Mouse (Mus musculus) forebrain, embryonic 16.5 days (tissue): ENCODE measurements around the gene Naa40. TPM values are rescaled to one million over a fixed set of nuclear protein-coding genes. Genes with fewer than 3 reads are reported as not detected.

ENCODE experiments used
- ATAC-seq: fragments of 200-750 bp; cut with Nextera tagmentation; 2 replicates; pipeline ENCODE4 v1.8.0; 2017; ENCODE audit warnings: mild to moderate bottlenecking, moderate library complexity
- H3K27ac ChIP-seq: fragments of 300-500 bp; sonication (generic); 2 replicates; pipeline ENCODE4 v1.5.1; 2014; ENCODE audit warnings: low read length, control low read depth
- H3K27me3 ChIP-seq: fragments of 300-500 bp; sonication (generic); replicated peaks from 2 replicates; pipeline ENCODE4 v1.6.1; 2014; ENCODE audit warnings: low read length; ENCODE audit not compliant: control insufficient read depth, insufficient read depth
- H3K36me3 ChIP-seq: fragments of 300-500 bp; sonication (generic); 2 replicates; pipeline ENCODE4 v1.6.1; 2014; ENCODE audit not compliant: control insufficient read depth, insufficient read depth
- H3K4me1 ChIP-seq: fragments of 300-500 bp; sonication (generic); replicated peaks from 2 replicates; pipeline ENCODE4 v1.6.1; 2014; ENCODE audit warnings: low read length; ENCODE audit not compliant: control insufficient read depth, insufficient read depth
- H3K4me2 ChIP-seq: fragments of 300-500 bp; sonication (generic); 2 replicates; pipeline ENCODE4 v1.6.1; 2014; ENCODE audit warnings: mild to moderate bottlenecking, low read length, control low read depth
- H3K4me3 ChIP-seq: fragments of 300-500 bp; sonication (generic); replicated peaks from 2 replicates; pipeline ENCODE4 v1.5.1; 2014; ENCODE audit warnings: mild to moderate bottlenecking, low read length, control low read depth
- H3K9ac ChIP-seq: fragments of 300-500 bp; sonication (generic); replicated peaks from 2 replicates; pipeline ENCODE4 v1.6.1; 2014; ENCODE audit warnings: low read depth, low read length, control low read depth
- H3K9me3 ChIP-seq: fragments of 300-500 bp; sonication (generic); 2 replicates; pipeline ENCODE4 v1.6.1; 2016; ENCODE audit warnings: low read length; ENCODE audit not compliant: control insufficient read depth
- WGBS: fragments of 180-500 bp; shearing (Covaris S2); extraction: QIAGEN DNeasy Blood & Tissue Kit; methylation state at CpG from one replicate; pipeline ENCODE4 v1.1.7; 2014; 5-methylcytosine and 5-hydroxymethylcytosine counted together
- polyA plus RNA-seq: library from polyadenylated mRNA; unstranded; fragments of >200 nt; fragmentation: Nextera tagmentation; extraction: Ambion mirVana; gene quantifications from 2 replicates; pipeline ENCODE4 v1.2.1, GENCODE M21; 2015

The Naa40 gene
- polyA plus RNA-seq, 1 experiment from 2014 or later, result 74.7 TPM

DNA sequence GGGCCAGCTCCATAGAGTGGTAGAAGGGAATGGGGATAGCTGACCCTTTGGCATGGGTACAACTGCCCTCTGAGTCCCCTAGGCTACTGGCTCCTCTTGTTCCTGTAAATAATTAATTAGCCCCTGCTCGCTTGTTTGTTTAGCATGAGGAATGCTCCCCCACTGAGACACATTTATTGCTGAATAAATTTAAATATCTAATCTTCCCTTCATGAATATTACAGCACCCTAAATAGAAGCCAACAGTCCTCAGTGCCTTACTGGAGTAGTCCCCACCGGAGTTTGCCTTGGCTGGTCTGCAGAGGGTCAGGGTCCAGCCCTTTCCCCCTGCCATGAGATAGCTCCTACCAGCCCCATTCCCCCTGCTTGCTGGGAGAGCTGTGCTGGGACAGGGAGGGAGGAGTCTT lies 48.4 kb downstream of the Naa40 start:
- Histone ChIP-seq H3K9ac (peak overlapping the region; percentile 13; the same call in 1 of the 2 replicates), H3K4me2 (no peak overlapping the region), H3K27me3 (0 out of 2 replicates have a peak, but pooled peaks cover 2% of the 10 kb centered on the region), H3K4me3 (no peak overlapping the region), H3K9me3 (no peaks in the 10 kb centered on the region), H3K27ac (no peak overlapping the region), H3K36me3 (no peaks in the 10 kb centered on the region), H3K4me1 (peaks cover 25% of the 10 kb centered on the region)
- ATAC-seq, result peak; percentile 41
- 20% methylated on average over 2 of the region's 2 CpGs for whole genome bisulfite sequencing

DNA sequence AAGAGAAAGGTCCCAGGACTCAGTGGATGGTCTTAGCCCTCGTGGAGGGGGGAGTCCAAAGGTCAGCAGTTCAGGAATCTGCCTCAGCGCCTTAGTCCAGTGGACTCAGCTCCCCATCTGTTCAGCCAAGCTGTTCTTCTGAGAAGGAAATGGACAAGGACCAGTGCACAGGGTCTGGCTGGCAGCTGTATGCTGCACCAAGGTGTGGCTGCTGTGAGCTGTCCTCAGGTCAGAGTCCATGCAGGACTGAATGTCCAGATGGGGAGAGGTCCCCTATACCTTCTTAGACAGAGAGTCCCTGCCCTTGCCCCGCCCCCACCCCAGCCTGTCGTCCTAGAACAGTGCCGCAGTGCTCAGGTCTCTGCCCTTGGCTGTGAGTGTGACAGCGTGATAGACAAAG lies 49.3 kb downstream of the Naa40 start:
- Histone ChIP-seq H3K4me2 (no peak overlapping the region), H3K36me3 (no peaks in the 10 kb centered on the region), H3K9ac (no peak overlapping the region), H3K27ac (no peak overlapping the region), H3K4me1 (peaks cover 25% of the 10 kb centered on the region), H3K27me3 (0 out of 2 replicates have a peak, but pooled peaks cover 2% of the 10 kb centered on the region), H3K9me3 (no peaks in the 10 kb centered on the region), H3K4me3 (no peak overlapping the region)
- WGBS, result 51% methylated on average over 6 of the region's 6 CpGs
- ATAC-seq, result no peak

DNA sequence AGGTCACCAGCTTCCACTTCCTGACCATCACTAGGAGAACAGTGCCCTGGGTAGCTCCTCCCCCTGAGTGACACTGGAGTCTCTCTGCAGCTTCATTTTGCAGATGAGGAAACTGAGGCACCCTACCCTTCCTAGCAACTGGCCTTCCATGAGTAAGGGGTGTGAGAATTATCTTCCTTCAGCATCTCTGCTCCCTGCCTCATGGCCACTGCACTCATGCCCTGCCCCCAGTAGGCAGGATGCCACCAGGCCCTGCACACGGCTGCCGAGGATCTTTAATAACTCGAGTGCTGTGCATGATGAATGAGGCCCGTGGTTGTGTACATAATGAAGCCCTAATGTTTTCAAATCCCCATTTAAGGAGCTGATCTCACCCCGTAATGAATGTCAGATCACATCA lies 50.0 kb downstream of the Naa40 start:
- 11% methylated on average over 5 of the region's 5 CpGs for WGBS
- Histone ChIP-seq H3K4me3 (no peak overlapping the region), H3K36me3 (no peaks in the 10 kb centered on the region), H3K9ac (no peak overlapping the region), H3K27ac (no peak overlapping the region), H3K4me1 (peaks cover 24% of the 10 kb centered on the region), H3K27me3 (peaks cover 2% of the 10 kb centered on the region; the same call in 1 of the 2 replicates), H3K9me3 (no peaks in the 10 kb centered on the region), H3K4me2 (no peak overlapping the region)
- no peak for ATAC-seq

- 77% methylated on average over 4 of the region's 4 CpGs for WGBS
- H3K27ac ChIP-seq, result no peak overlapping the region
- ATAC-seq, result no peak
These were observed 52.0 kb downstream of the Naa40 start for GRCm38 (mm10) chr19:7189026-7189425.

DNA sequence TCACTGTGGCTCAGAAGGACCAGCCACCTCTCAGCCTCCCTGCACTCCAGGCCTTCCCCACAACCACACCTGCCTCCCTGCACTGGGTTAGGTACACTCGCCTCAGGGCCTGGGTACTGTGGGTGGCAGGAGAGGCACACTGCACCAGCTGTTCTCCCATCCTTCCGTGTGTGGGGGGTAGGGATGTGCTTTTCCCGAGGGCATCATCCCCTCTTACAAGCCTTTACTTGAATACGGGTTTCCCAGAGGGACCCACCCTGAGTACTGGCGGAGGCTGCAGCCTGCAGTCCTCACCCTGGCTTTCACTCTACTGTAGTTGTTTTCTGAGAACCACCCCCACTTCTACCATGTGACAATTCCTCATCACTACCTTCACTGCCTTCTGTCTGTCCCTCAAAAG lies 53.8 kb downstream of the Naa40 start:
- no peak overlapping the region for H3K4me3 ChIP-seq
- peaks cover 30% of the 10 kb centered on the region for H3K4me1 ChIP-seq
- no peak overlapping the region for H3K4me2 ChIP-seq
- no peaks in the 10 kb centered on the region for H3K36me3 ChIP-seq
- H3K27me3 ChIP-seq, result peaks cover 2% of the 10 kb centered on the region; the same call in 1 of the 2 replicates
- no peak for ATAC-seq
- WGBS, result 60% methylated on average over 5 of the region's 5 CpGs
- H3K9me3 ChIP-seq, result no peaks in the 10 kb centered on the region
- no peak overlapping the region for H3K27ac ChIP-seq
- H3K9ac ChIP-seq, result no peak overlapping the region

More at GRCm38 (mm10) chr19:7189026-7189425, 52.0 kb downstream of the Naa40 start:
- no peak overlapping the region for H3K9ac ChIP-seq
- H3K36me3 ChIP-seq, result no peaks in the 10 kb centered on the region
- H3K4me3 ChIP-seq, result no peak overlapping the region
- H3K27me3 ChIP-seq, result peaks cover 2% of the 10 kb centered on the region; the same call in 1 of the 2 replicates
- H3K4me2 ChIP-seq, result no peak overlapping the region
- H3K4me1 ChIP-seq, result peaks cover 25% of the 10 kb centered on the region
- no peaks in the 10 kb centered on the region for H3K9me3 ChIP-seq

DNA sequence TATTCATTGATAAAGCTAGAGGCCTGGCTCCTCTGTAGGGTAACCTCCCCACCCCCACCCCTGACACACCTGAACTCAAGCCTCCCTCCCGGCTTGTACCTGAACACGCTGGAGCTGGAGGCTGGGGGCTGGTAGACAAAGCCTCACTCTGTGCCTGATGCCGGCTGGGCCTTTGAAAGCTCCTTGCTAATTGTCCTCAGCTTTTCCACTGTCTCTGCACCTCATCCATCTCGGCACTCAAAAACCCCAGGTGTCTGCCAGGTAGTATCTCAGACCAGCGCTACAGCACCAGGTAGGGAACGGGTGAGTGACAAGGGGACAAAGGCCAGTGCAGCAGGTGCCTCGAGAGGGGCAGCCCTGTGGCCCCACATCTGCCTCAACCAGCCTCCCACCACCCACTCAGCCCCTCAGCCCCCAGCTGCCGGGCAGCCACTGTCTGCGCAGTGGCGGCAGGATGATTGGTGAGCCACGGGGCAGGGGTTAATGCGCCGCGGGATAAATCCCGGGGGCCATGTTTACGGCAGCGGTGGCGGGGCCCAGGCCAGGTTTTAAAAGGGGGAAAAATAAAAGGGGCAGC lies 55.2 kb downstream of the Naa40 start:
- no peak for ATAC-seq
- Histone ChIP-seq H3K4me1 (peaks cover 37% of the 10 kb centered on the region), H3K9ac (no peak overlapping the region), H3K27ac (no peak overlapping the region), H3K4me2 (no peak overlapping the region), H3K36me3 (no peaks in the 10 kb centered on the region), H3K27me3 (peaks cover 2% of the 10 kb centered on the region; the same call in 1 of the 2 replicates), H3K4me3 (no peak overlapping the region), H3K9me3 (no peaks in the 10 kb centered on the region)
- 14% methylated on average over 18 of the region's 18 CpGs for WGBS

- Histone ChIP-seq H3K9ac (no peak overlapping the region), H3K27ac (no peak overlapping the region), H3K9me3 (no peaks in the 10 kb centered on the region), H3K4me3 (no peak overlapping the region), H3K4me1 (peaks cover 38% of the 10 kb centered on the region), H3K27me3 (peaks cover 2% of the 10 kb centered on the region; the same call in 1 of the 2 replicates), H3K4me2 (no peak overlapping the region), H3K36me3 (no peaks in the 10 kb centered on the region)
- no peak for ATAC-seq
- 41% methylated on average over 4 of the region's 4 CpGs for WGBS
These were observed 55.9 kb downstream of the Naa40 start for GRCm38 (mm10) chr19:7185059-7185458.

GRCm38 (mm10) chr19:7183419-7183818 lies 57.6 kb downstream of the Naa40 start:
- no peak overlapping the region for H3K4me3 ChIP-seq
- peaks cover 2% of the 10 kb centered on the region; the same call in 1 of the 2 replicates for H3K27me3 ChIP-seq
- H3K9me3 ChIP-seq, result no peaks in the 10 kb centered on the region
- ATAC-seq, result no peak
- H3K4me2 ChIP-seq, result no peak overlapping the region
- H3K4me1 ChIP-seq, result peaks cover 39% of the 10 kb centered on the region
- H3K27ac ChIP-seq, result no peak overlapping the region
- 15% methylated on average over 11 of the region's 11 CpGs for WGBS
- no peaks in the 10 kb centered on the region for H3K36me3 ChIP-seq
- H3K9ac ChIP-seq, result no peak overlapping the region

- ATAC-seq, result peak; percentile 81
- Histone ChIP-seq H3K36me3 (no peaks in the 10 kb centered on the region), H3K4me2 (peak overlapping the region; percentile 38), H3K27me3 (no peaks in the 10 kb centered on the region; the same call in 1 of the 2 replicates), H3K9me3 (no peaks in the 10 kb centered on the region), H3K4me3 (no peak overlapping the region), H3K27ac (0 out of 2 replicates have a peak overlapping the region, but pooled peaks have one; percentile 15), H3K4me1 (peaks cover 47% of the 10 kb centered on the region), H3K9ac (peak overlapping the region; percentile 47)
- 3% methylated on average over 23 of the region's 23 CpGs for WGBS
These were observed 58.6 kb downstream of the Naa40 start for GRCm38 (mm10) chr19:7182273-7182949.
